Mouse (Mus musculus) kidney, embryonic 16.5 days (tissue): ENCODE measurements around the gene Lhpp. TPM values are rescaled to one million over a fixed set of nuclear protein-coding genes. Genes with fewer than 3 reads are reported as not detected.

Experiments
- ATAC-seq: fragments of 200-750 bp; cut with Nextera tagmentation; 2 replicates; pipeline ENCODE4 v1.8.0; 2017; ENCODE audit warnings: moderate TSS enrichment; ENCODE audit not compliant: low FRiP score, low TSS enrichment
- H3K27ac ChIP-seq: fragments of 300-500 bp; sonication (generic); 2 replicates; pipeline ENCODE4 v1.5.1; 2014; ENCODE audit warnings: low read length
- H3K27me3 ChIP-seq: fragments of 300-500 bp; sonication (generic); 2 replicates; pipeline ENCODE4 v1.6.1; 2014; ENCODE audit warnings: low read length, control low read depth, mixed read lengths; ENCODE audit not compliant: insufficient read depth
- H3K36me3 ChIP-seq: fragments of 300-500 bp; sonication (generic); 2 replicates; pipeline ENCODE4 v1.6.1; 2014; ENCODE audit warnings: low read length, control low read depth, mixed read lengths; ENCODE audit not compliant: insufficient read depth
- H3K4me1 ChIP-seq: fragments of 300-500 bp; sonication (generic); 2 replicates; pipeline ENCODE4 v1.6.1; 2014; ENCODE audit warnings: low read length, control low read depth, mixed read lengths; ENCODE audit not compliant: insufficient read depth
- H3K4me2 ChIP-seq: fragments of 300-500 bp; sonication (generic); replicated peaks from 2 replicates; pipeline ENCODE4 v1.6.1; 2014; ENCODE audit warnings: low read depth, low read length
- H3K4me3 ChIP-seq: fragments of 300-500 bp; sonication (generic); 2 replicates; pipeline ENCODE4 v1.5.1; 2014; ENCODE audit warnings: mild to moderate bottlenecking, low read length
- H3K9ac ChIP-seq: fragments of 300-500 bp; sonication (generic); replicated peaks from 2 replicates; pipeline ENCODE4 v1.6.1; 2014; ENCODE audit warnings: low read length
- H3K9me3 ChIP-seq: fragments of 300-500 bp; sonication (generic); 2 replicates; pipeline ENCODE4 v1.6.1; 2016; ENCODE audit warnings: low read length, control low read depth
- WGBS: fragments of 180-500 bp; shearing (Covaris S2); extraction: QIAGEN DNeasy Blood & Tissue Kit; methylation state at CpG from one replicate; pipeline ENCODE4 v1.1.7; 2014; 5-methylcytosine and 5-hydroxymethylcytosine counted together
- polyA plus RNA-seq: library from polyadenylated mRNA; unstranded; fragments of >200 nt; fragmentation: Nextera tagmentation; extraction: Ambion mirVana; gene quantifications from 2 replicates; pipeline ENCODE4 v1.2.1, GENCODE M21; 2015

Gene Lhpp
- polyA plus RNA-seq, 1 experiment from 2014 or later: 24.3 TPM

DNA sequence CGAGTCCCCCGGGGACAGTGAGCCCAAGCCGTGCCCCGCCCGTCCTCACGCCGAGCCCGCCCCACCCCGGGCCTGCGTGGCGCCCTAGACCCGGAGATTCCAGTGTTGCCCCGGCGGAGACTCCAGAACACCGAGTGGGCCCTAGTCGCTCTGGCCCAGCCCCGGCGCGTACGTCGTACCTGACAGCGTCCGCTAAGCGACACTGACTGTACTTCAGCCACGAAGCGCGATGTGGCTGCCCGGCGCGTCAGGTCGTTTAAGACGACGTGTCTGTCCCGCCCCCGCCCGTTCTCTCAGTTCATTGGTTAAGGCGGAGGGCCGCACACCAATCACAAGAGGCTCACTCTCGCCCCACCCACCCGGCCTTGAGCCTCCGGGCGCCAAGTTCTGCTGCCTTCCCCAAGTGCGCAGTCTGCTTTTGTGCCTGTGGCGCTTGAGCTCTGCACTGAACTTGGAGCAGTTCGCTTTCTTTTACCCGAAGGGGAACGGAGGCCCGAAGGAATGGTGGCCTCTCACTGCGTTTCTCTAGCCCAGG lies 34.3 kb upstream of the Lhpp start, which contains the start of gene Oat:
Gene Oat, minus strand, starts transcription at position 283 of the 535 bp plus-strand sequence.
- peak; percentile 98 for ATAC-seq
- Histone ChIP-seq H3K9me3 (no peaks in the 10 kb centered on the region), H3K4me3 (peak within 1 kb of the TSS; percentile 82), H3K4me1 (peaks cover 37% of the 10 kb centered on the region), H3K9ac (peak within 1 kb of the TSS; percentile 90), H3K27ac (peak within 1 kb of the TSS; percentile 95), H3K4me2 (peak within 1 kb of the TSS; percentile 77), H3K27me3 (peaks cover 3% of the 10 kb centered on the region; the same call in 1 of the 2 replicates), H3K36me3 (no peaks in the 10 kb centered on the region)
- under 1% methylated on average over 49 of the region's 49 CpGs for WGBS

DNA sequence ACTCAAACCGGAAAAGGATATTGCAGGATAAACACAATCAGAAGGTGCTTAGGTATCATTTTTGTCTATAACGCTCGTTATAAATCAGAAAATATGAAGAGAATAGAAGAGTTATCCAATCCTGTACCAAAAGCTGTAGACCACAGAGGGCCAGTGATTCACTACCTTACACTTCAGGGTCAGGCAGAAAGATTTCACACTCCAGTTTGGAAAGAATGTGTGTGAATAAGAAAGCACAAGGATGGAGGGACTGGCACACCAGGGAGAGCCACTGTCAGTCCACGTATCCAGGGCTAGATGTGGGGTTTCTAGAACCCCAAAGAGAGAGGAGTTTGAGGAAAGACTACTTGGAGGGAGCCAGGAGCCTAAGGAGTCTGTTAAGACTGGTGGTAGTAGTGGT lies 33.5 kb upstream of the Lhpp start:
- H3K27me3 ChIP-seq: peaks cover 3% of the 10 kb centered on the region; the same call in 1 of the 2 replicates
- H3K9ac ChIP-seq: peak overlapping the region; percentile 64
- ATAC-seq: no peak
- peaks cover 30% of the 10 kb centered on the region for H3K4me1 ChIP-seq
- peak overlapping the region; percentile 77 for H3K4me2 ChIP-seq
- peak overlapping the region; percentile 82; the same call in 1 of the 2 replicates for H3K4me3 ChIP-seq
- H3K27ac ChIP-seq: 0 out of 2 replicates have a peak overlapping the region, but pooled peaks have one; percentile 32
- WGBS: 61% methylated on average over 4 of the region's 4 CpGs
- H3K9me3 ChIP-seq: no peaks in the 10 kb centered on the region
- H3K36me3 ChIP-seq: no peaks in the 10 kb centered on the region

DNA sequence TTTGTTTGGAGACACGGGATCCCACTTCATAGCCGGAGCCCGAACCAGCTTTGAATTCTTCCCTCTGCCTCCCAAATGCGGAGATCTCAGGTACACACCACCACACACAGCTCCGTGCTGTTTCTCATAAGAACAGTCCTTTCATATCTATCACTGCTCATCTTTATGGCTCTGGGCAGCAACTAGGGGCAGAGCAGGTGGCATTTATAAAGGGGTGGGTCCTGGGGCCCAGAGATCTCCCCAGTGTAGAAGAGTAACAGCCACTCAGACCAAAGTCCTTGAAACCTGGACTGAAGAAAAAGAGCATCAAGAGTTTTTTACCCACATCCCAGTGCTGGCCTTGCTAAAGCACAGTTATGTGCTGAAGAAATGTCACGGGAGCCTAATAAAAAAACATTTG lies 29.9 kb upstream of the Lhpp start:
- no peak overlapping the region for H3K9ac ChIP-seq
- H3K36me3 ChIP-seq: no peaks in the 10 kb centered on the region
- 0 out of 2 replicates have a peak, but pooled peaks cover 3% of the 10 kb centered on the region for H3K4me1 ChIP-seq
- H3K27ac ChIP-seq: no peak overlapping the region
- H3K9me3 ChIP-seq: no peaks in the 10 kb centered on the region
- H3K4me3 ChIP-seq: no peak overlapping the region
- no peak for ATAC-seq
- H3K27me3 ChIP-seq: peaks cover 3% of the 10 kb centered on the region; the same call in 1 of the 2 replicates
- 72% methylated on average over 6 of the region's 6 CpGs for WGBS
- no peak overlapping the region for H3K4me2 ChIP-seq

DNA sequence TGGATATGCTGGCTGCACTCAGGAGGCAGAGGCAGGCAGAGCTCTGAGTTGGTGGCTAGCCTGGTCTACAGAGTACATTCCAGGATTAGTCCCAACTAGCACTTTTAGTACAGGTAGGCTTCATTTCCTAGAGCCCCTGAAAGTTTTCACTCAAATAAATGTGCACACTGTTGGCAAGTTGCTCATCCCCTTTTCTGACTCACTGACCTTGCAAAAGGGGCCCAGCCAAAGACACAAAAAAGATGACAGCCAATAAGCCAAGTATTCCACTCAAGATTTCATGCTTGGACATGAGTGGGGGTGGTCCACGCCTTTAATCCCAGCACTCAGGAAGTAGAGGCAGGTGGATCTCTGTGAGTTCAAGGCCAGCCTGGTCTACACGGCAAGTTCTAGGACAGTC lies 29.0 kb upstream of the Lhpp start:
- H3K9ac ChIP-seq: no peak overlapping the region
- 92% methylated on average over 2 of the region's 2 CpGs for WGBS
- H3K4me1 ChIP-seq: 0 out of 2 replicates have a peak, but pooled peaks cover 3% of the 10 kb centered on the region
- no peaks in the 10 kb centered on the region for H3K36me3 ChIP-seq
- ATAC-seq: no peak
- no peak overlapping the region for H3K27ac ChIP-seq
- H3K9me3 ChIP-seq: no peaks in the 10 kb centered on the region
- no peak overlapping the region for H3K4me3 ChIP-seq
- peaks cover 3% of the 10 kb centered on the region; the same call in 1 of the 2 replicates for H3K27me3 ChIP-seq
- no peak overlapping the region for H3K4me2 ChIP-seq

DNA sequence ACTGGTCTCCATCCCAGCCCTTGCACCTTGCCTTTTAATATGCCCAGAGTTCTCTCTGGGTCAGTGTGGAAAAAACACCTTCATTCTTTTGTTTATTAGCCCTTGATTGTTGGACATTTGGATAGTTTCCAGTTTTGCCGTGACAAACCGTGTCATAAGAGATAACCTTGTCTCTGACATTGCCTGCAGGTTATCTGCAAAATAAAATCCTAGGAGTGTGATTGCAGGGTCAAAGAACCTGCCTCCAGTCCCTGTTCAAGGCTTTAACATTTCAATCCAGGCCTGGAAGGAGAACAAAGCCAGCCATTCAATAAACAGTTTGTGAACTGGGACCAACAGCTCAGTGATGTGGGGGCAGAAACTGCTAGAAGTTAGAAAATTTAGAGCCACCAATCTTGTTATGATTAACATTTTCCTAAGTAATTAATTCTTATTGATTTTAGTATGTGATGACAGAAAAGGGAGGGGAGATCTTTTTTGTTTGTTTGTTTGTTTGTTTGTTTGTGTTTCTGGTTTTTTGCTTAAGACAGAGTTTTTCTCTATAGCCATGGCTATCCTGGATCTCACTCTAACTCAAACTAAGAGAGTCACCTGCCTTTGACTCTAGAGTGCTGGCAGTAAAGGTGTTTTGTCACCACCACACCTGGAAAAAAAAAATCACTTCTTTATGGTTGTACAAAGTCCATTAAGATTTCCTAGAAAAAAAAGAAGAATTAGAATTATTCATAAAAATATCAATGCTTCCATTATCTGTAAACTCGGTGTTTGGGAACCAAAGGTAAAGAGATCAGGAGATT lies 24.5 kb upstream of the Lhpp start:
- Histone ChIP-seq H3K9me3 (no peaks in the 10 kb centered on the region), H3K9ac (no peak overlapping the region), H3K4me2 (no peak overlapping the region), H3K27me3 (no peaks in the 10 kb centered on the region), H3K27ac (no peak overlapping the region), H3K4me3 (no peak overlapping the region), H3K36me3 (no peaks in the 10 kb centered on the region), H3K4me1 (no peaks in the 10 kb centered on the region)
- no peak for ATAC-seq
- WGBS: 54% methylated on average over 3 of the region's 3 CpGs

DNA sequence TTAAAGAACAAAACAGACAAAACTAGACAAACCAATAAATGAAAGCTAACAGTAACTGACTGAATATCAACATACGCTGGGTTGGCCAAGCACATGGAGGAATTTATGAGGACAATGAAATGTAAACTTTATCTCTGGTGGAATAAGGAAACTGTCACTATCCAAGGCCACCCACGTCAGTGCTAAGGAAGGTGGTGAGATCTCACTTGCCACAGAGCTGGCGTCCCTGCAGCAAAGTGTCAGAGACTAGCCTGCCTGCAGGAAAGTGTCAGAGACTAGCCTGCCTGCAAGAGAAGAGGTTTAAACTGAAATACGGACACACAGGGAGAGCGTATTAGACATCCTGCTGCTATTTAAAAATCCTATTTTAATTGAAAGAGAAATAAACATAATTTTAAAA lies 23.3 kb upstream of the Lhpp start:
- Histone ChIP-seq H3K9ac (no peak overlapping the region), H3K36me3 (no peaks in the 10 kb centered on the region), H3K4me1 (no peaks in the 10 kb centered on the region), H3K27me3 (no peaks in the 10 kb centered on the region), H3K9me3 (no peaks in the 10 kb centered on the region), H3K27ac (no peak overlapping the region), H3K4me2 (no peak overlapping the region), H3K4me3 (no peak overlapping the region)
- WGBS: 72% methylated on average over 5 of the region's 5 CpGs
- no peak for ATAC-seq

DNA sequence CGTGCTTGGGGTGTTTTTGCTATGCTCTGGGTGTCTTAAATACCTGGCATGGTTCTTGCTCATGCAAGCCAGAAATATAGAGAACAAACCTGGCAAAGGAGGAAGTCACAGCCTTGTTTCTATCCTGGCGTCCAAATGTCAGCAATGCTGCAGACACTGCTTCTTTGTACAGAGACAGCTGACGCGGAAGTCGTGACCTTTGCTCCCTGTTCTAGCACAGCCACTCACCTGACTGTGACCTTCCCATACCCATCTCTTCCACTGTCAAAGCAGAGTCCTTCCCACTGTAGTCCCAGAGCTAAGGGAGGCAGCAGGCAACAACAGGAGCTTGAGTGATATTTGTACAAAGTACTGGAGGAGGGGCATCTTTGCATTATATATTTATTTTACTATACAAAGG lies 20.8 kb upstream of the Lhpp start:
- Histone ChIP-seq H3K9me3 (no peaks in the 10 kb centered on the region), H3K9ac (no peak overlapping the region), H3K4me2 (no peak overlapping the region), H3K36me3 (no peaks in the 10 kb centered on the region), H3K27ac (no peak overlapping the region), H3K4me3 (no peak overlapping the region), H3K4me1 (no peaks in the 10 kb centered on the region), H3K27me3 (no peaks in the 10 kb centered on the region)
- ATAC-seq: no peak
- 62% methylated on average over 5 of the region's 5 CpGs for WGBS

DNA sequence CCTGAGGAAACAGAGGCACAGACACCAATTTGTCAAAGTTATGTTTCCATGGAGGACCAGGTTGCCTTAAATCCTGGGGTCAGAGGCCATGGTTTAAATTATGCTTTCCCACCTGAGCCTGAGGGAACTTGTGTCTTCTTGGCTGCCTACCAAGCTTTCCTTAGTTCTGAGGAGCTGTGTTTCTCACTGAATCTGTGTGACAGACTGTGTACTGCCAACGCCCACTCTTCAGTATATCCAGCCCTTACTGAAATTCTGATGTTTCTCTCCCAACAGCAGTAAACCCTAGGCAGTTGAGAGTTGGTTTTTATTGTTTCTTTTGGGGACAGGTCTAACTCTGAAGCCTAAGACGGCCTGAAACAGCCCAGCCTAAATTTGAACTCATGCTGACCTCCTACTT lies 16.7 kb upstream of the Lhpp start:
- Histone ChIP-seq H3K36me3 (no peaks in the 10 kb centered on the region), H3K27ac (no peak overlapping the region), H3K4me2 (no peak overlapping the region), H3K9ac (no peak overlapping the region), H3K9me3 (no peaks in the 10 kb centered on the region), H3K4me1 (peaks cover 13% of the 10 kb centered on the region), H3K27me3 (peaks cover 32% of the 10 kb centered on the region), H3K4me3 (no peak overlapping the region)
- 50% methylated on average over 2 of the region's 2 CpGs for WGBS
- no peak for ATAC-seq

DNA sequence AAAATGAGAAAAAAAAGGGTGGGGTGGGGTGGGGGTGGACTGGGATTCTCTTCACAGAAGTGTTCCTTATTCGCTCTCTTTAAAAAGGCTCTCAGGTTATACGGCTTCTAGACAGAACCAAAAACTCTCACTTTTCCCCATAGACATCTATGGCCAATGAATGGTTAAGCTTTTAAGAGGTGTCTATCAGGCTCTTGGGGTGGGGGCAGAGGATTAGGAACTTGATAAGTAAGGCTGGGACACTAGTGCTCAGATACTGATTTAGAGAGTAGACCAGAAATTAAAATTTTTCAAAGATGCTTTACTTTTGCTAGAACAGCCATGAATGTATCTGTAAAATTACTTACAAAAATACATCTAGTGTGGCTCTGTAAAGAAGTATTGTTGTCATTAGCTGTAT lies 16.1 kb upstream of the Lhpp start:
- H3K36me3 ChIP-seq: no peaks in the 10 kb centered on the region
- peaks cover 38% of the 10 kb centered on the region for H3K27me3 ChIP-seq
- H3K27ac ChIP-seq: no peak overlapping the region
- H3K4me3 ChIP-seq: no peak overlapping the region
- no peak overlapping the region for H3K4me2 ChIP-seq
- 85% methylated on average over 2 of the region's 2 CpGs for WGBS
- no peaks in the 10 kb centered on the region for H3K9me3 ChIP-seq
- ATAC-seq: no peak
- H3K4me1 ChIP-seq: peaks cover 15% of the 10 kb centered on the region
- H3K9ac ChIP-seq: no peak overlapping the region

DNA sequence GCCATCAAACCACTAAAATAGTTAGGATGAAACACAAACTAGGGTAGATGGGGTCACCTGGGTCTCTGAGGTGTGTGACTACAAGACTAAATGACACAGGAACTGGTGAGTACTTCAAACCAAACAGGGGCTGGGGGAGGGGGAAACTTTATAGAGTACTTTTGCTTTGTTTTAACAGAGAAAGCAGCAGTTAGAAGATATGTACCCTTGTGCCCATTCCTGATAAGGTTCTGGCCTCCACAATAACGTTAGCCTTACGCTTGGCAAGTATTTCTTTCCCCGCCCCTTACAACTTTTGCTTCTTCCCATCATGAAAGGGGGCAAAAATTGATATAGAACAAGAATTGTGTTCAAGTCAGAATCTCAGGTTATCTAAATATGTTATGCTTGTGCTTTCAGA lies 14.7 kb upstream of the Lhpp start:
- no peak overlapping the region for H3K4me2 ChIP-seq
- no peak overlapping the region for H3K27ac ChIP-seq
- H3K4me3 ChIP-seq: no peak overlapping the region
- H3K4me1 ChIP-seq: peaks cover 21% of the 10 kb centered on the region
- 82% methylated on average over 3 of the region's 3 CpGs for WGBS
- H3K27me3 ChIP-seq: peaks cover 52% of the 10 kb centered on the region
- ATAC-seq: no peak
- H3K9me3 ChIP-seq: no peaks in the 10 kb centered on the region
- no peak overlapping the region for H3K9ac ChIP-seq
- no peaks in the 10 kb centered on the region for H3K36me3 ChIP-seq
